Mouse (Mus musculus) embryo, embryonic 11.5 days (tissue): ENCODE measurements around the gene Tbc1d1.
A peak's percentile ranks its signal among the peaks of the same experiment; 100 is the strongest.

Experiments
- DNase-seq: peaks from one replicate; pipeline ENCODE4 v3.0.0-alpha.2; 2012; ENCODE audit warnings: low read depth, low spot score

Gene Tbc1d1

GRCm38 (mm10) chr5:64382451-64383057 is 226.4 kb downstream of the Tbc1d1 start:
- peak; percentile 74 for DNase-seq

GRCm38 (mm10) chr5:64383215-64383614 is 227.1 kb downstream of the Tbc1d1 start:
- no peak for DNase-seq

GRCm38 (mm10) chr5:64384546-64384945 is 228.4 kb downstream of the Tbc1d1 start:
- DNase-seq: no peak

DNA sequence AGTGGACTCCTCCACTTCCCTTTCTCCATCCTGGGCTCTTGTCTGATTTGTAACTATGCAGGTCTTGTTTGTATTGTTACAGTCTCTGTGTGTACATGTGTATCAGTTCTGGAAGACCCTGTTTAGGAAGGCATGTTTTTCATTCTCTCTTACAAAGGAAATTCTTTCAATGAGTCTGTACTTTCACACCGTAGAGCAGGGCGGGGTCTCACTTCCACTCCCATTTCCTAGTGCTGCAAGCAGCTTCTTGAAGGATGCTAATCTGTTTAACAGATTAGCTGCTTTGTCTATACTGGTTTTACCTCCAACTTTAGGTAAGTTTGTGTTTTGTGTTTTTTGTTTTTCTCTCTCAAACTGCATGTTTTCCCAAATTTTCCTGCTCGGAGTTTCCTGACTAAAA is 230.9 kb downstream of the Tbc1d1 start:
- no peak for DNase-seq

DNA sequence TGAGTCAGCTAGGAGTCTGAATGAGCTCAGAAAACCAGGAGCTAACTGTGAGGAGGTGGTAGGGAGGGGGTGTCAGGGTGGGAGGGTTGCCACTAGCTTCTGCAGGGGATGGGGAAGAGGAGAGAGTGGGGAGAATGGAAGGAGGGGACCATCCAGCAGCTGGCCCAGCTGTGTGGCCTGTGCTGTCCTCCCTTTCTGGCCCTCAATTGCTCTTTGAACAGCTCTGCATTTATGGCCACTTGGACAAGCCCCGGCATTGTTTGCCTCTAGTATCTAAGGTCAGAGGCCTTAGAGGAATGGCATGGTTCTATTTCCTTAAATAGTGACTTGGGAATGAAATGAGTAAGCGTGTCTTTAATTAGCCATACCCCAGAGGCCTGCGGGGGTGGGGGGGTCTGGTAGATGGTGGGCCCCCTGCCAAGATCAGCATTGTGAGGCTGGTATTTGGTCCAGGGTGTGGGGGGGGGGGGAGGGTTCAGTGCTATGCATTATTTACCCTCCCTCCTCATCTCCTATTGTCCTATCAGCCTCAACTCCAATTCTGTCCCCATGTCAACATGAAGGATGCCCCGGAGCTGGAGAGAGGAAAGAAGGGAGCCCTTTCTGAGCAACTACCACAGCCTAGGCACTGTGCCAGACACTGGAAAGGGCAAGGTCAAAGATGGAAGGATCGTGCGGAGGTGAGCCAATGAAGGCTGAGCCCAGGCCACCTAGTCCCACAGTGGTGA is 233.3 kb downstream of the Tbc1d1 start:
- no peak for DNase-seq

DNA sequence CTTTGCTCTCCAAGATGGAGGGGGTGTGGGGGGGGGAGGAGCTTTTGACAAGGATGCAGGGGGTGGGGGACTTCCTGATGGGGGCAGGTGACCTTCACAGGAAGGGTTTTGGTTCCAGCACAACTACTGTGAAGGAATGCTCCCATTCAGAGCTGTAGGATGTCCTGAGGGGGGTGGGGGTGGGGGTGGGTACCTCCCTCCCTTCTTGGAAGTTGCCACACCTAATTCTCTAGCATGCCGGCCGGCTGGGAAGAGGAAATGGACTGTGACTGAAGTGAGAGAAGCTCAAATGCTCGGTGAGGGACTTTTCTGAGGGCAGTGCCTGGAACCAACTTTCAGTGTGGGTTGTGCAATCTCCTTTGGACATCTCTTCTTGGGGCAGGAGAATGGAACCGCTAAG is 235.2 kb downstream of the Tbc1d1 start:
- no peak for DNase-seq

GRCm38 (mm10) chr5:64392426-64393020 is 236.4 kb downstream of the Tbc1d1 start:
- DNase-seq: no peak

DNA sequence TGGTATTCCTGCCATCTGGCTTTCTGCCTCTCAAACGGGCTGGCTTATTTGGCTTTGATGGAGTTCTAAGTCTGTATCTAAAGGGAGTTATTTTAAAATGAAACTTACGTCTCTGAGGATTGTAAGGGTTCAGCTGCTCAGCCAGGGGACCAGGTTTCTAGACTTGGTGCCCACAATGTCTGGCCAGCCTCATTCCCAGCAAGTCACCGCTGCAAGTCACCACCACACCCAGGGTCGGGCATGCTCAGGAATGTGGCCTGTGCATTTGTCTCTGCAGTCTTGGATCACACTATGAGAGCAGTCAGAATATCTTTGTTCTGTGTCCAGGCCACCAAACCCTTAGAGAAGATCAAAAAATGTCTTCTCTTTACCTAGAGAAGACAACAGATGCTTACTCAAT is 237.4 kb downstream of the Tbc1d1 start:
- DNase-seq: no peak

DNA sequence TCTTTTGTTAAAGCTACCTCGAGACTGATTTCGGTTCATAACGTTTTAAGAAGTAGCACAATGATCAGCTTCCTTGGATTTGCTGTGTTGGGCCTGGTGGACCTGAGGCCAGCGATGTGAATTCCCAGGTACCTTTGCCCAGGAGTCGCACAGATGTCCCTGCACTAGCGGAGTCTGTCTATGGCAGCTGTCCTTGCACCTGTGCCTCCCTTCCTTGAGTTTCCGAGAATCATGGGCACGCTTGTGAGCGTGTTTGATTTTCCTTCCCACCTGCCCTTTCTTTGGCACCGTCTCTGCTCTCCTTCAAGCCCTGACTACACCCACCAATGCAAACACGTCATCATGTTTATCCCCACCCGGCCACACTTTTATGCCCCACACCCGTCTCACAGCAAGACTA is 242.1 kb downstream of the Tbc1d1 start:
- no peak for DNase-seq

- no peak for DNase-seq
These were observed 244.6 kb downstream of the Tbc1d1 start for GRCm38 (mm10) chr5:64400742-64401141.
